Mouse (Mus musculus): ENCODE data around the gene C3. TPM values are rescaled to one million over a fixed set of nuclear protein-coding genes. Genes with fewer than 3 reads are reported as not detected.

The C3 gene
- polyA plus RNA-seq, 1 experiment from 2014 or later = 0.19 TPM

- Histone ChIP-seq H3K9me3 (ENCODE audit: control insufficient read depth, low read length) (no peaks in the 10 kb centered on the region), H3K27me3 (ENCODE audit: control insufficient read depth, insufficient read depth, low read length) (no peaks in the 10 kb centered on the region), H3K36me3 (ENCODE audit: control insufficient read depth, insufficient read depth, low read length) (no peaks in the 10 kb centered on the region), H3K4me1 (ENCODE audit: control insufficient read depth, insufficient read depth, low read length) (peaks cover 18% of the 10 kb centered on the region), H3K4me2 (peak overlapping the region; percentile 91), H3K9ac (ENCODE audit: low read length) (peak overlapping the region; percentile 81), H3K27ac (ENCODE audit: low read depth, low read length) (peak overlapping the region; percentile 89), H3K4me3 (ENCODE audit: low read depth, low read length) (peak overlapping the region; percentile 69)
- WGBS = under 1% methylated on average over 46 of the region's 46 CpGs
- ATAC-seq (ENCODE audit: low FRiP score) (peak; percentile 92), DNase-seq (ENCODE audit: low spot score, missing footprints) (peak; percentile 98)
Measured at GRCm38 (mm10) chr17:57247393-57248200, 19.7 kb upstream of the C3 start.

GRCm38 (mm10) chr17:57246663-57247392 is 18.9 kb upstream of the C3 start:
- ATAC-seq (ENCODE audit: low FRiP score) (peak; percentile 5; the same call in 1 of the 2 replicates), DNase-seq (ENCODE audit: low spot score, missing footprints) (no peak)
- H3K4me1 ChIP-seq (ENCODE audit: control insufficient read depth, insufficient read depth, low read length) = peaks cover 18% of the 10 kb centered on the region
- 4% methylated on average over 18 of the region's 18 CpGs for WGBS
- H3K4me3 ChIP-seq (ENCODE audit: low read depth, low read length) = peak overlapping the region; percentile 69
- H3K4me2 ChIP-seq = peak overlapping the region; percentile 73
- H3K9me3 ChIP-seq (ENCODE audit: control insufficient read depth, low read length) = no peaks in the 10 kb centered on the region
- no peaks in the 10 kb centered on the region for H3K27me3 ChIP-seq (ENCODE audit: control insufficient read depth, insufficient read depth, low read length)
- peak overlapping the region; percentile 81 for H3K9ac ChIP-seq (ENCODE audit: low read length)
- H3K27ac ChIP-seq (ENCODE audit: low read depth, low read length) = peak overlapping the region; percentile 89
- H3K36me3 ChIP-seq (ENCODE audit: control insufficient read depth, insufficient read depth, low read length) = no peaks in the 10 kb centered on the region

- no peak for ATAC-seq (ENCODE audit: low FRiP score)
- 91% methylated on average over 10 of the region's 10 CpGs for WGBS
- H3K9me3 ChIP-seq (ENCODE audit: control insufficient read depth, low read length) = no peaks in the 10 kb centered on the region
- no peaks in the 10 kb centered on the region for H3K36me3 ChIP-seq (ENCODE audit: control insufficient read depth, insufficient read depth, low read length)
- H3K4me1 ChIP-seq (ENCODE audit: control insufficient read depth, insufficient read depth, low read length) = peaks cover 14% of the 10 kb centered on the region
- no peak overlapping the region for H3K27ac ChIP-seq (ENCODE audit: low read depth, low read length)
- no peak overlapping the region for H3K4me2 ChIP-seq
- no peak overlapping the region for H3K9ac ChIP-seq (ENCODE audit: low read length)
- no peak for DNase-seq (ENCODE audit: low spot score, missing footprints)
- H3K4me3 ChIP-seq (ENCODE audit: low read depth, low read length) = no peak overlapping the region
- H3K27me3 ChIP-seq (ENCODE audit: control insufficient read depth, insufficient read depth, low read length) = no peaks in the 10 kb centered on the region
Measured at GRCm38 (mm10) chr17:57245311-57245929, 17.5 kb upstream of the C3 start.

GRCm38 (mm10) chr17:57243650-57244370 is 15.9 kb upstream of the C3 start:
- Histone ChIP-seq H3K4me3 (ENCODE audit: low read depth, low read length) (no peak overlapping the region), H3K9ac (ENCODE audit: low read length) (no peak overlapping the region), H3K36me3 (ENCODE audit: control insufficient read depth, insufficient read depth, low read length) (no peaks in the 10 kb centered on the region), H3K9me3 (ENCODE audit: control insufficient read depth, low read length) (no peaks in the 10 kb centered on the region), H3K27me3 (ENCODE audit: control insufficient read depth, insufficient read depth, low read length) (no peaks in the 10 kb centered on the region), H3K27ac (ENCODE audit: low read depth, low read length) (no peak overlapping the region), H3K4me1 (ENCODE audit: control insufficient read depth, insufficient read depth, low read length) (peaks cover 10% of the 10 kb centered on the region), H3K4me2 (no peak overlapping the region)
- WGBS = 80% methylated on average over 10 of the region's 10 CpGs
- ATAC-seq (ENCODE audit: low FRiP score) (no peak), DNase-seq (ENCODE audit: low spot score, missing footprints) (no peak)

- Histone ChIP-seq H3K4me2 (no peak overlapping the region), H3K9me3 (ENCODE audit: control insufficient read depth, low read length) (no peaks in the 10 kb centered on the region), H3K4me3 (ENCODE audit: low read depth, low read length) (no peak overlapping the region), H3K27me3 (ENCODE audit: control insufficient read depth, insufficient read depth, low read length) (no peaks in the 10 kb centered on the region), H3K9ac (ENCODE audit: low read length) (no peak overlapping the region), H3K36me3 (ENCODE audit: control insufficient read depth, insufficient read depth, low read length) (no peaks in the 10 kb centered on the region; the same call in 1 of the 2 replicates), H3K27ac (ENCODE audit: low read depth, low read length) (no peak overlapping the region), H3K4me1 (ENCODE audit: control insufficient read depth, insufficient read depth, low read length) (no peaks in the 10 kb centered on the region)
- ATAC-seq (ENCODE audit: low FRiP score) = no peak
- no peak for DNase-seq (ENCODE audit: low spot score, missing footprints)
- WGBS = 97% methylated on average over 9 of the region's 9 CpGs
Measured at GRCm38 (mm10) chr17:57237181-57237580, 9.2 kb upstream of the C3 start.

- H3K27ac ChIP-seq (ENCODE audit: low read depth, low read length) = no peak overlapping the region
- H3K4me2 ChIP-seq = no peak overlapping the region
- no peak overlapping the region for H3K9ac ChIP-seq (ENCODE audit: low read length)
- ATAC-seq (ENCODE audit: low FRiP score) = peak; percentile 22; the same call in 1 of the 2 replicates
- no peak for DNase-seq (ENCODE audit: low spot score, missing footprints)
- H3K36me3 ChIP-seq (ENCODE audit: control insufficient read depth, insufficient read depth, low read length) = no peaks in the 10 kb centered on the region; the same call in 1 of the 2 replicates
- H3K27me3 ChIP-seq (ENCODE audit: control insufficient read depth, insufficient read depth, low read length) = no peaks in the 10 kb centered on the region
- no peaks in the 10 kb centered on the region for H3K9me3 ChIP-seq (ENCODE audit: control insufficient read depth, low read length)
- no peak overlapping the region for H3K4me3 ChIP-seq (ENCODE audit: low read depth, low read length)
- 85% methylated on average over 5 of the region's 5 CpGs for WGBS
- H3K4me1 ChIP-seq (ENCODE audit: control insufficient read depth, insufficient read depth, low read length) = no peaks in the 10 kb centered on the region
Measured at GRCm38 (mm10) chr17:57235803-57236202, 7.9 kb upstream of the C3 start.

- no peaks in the 10 kb centered on the region for H3K4me1 ChIP-seq (ENCODE audit: control insufficient read depth, insufficient read depth, low read length)
- H3K9ac ChIP-seq (ENCODE audit: low read length) = no peak overlapping the region
- DNase-seq (ENCODE audit: low spot score, missing footprints) = no peak
- no peak for ATAC-seq (ENCODE audit: low FRiP score)
- H3K27me3 ChIP-seq (ENCODE audit: control insufficient read depth, insufficient read depth, low read length) = no peaks in the 10 kb centered on the region
- no peaks in the 10 kb centered on the region; the same call in 1 of the 2 replicates for H3K36me3 ChIP-seq (ENCODE audit: control insufficient read depth, insufficient read depth, low read length)
- H3K4me3 ChIP-seq (ENCODE audit: low read depth, low read length) = no peak overlapping the region
- 85% methylated on average over 12 of the region's 12 CpGs for WGBS
- no peaks in the 10 kb centered on the region for H3K9me3 ChIP-seq (ENCODE audit: control insufficient read depth, low read length)
- H3K4me2 ChIP-seq = no peak overlapping the region
- H3K27ac ChIP-seq (ENCODE audit: low read depth, low read length) = no peak overlapping the region
Measured at GRCm38 (mm10) chr17:57234254-57234928, 6.5 kb upstream of the C3 start.

- 65% methylated on average over 7 of the region's 7 CpGs for WGBS
- DNase-seq (ENCODE audit: low spot score, missing footprints) = no peak
- Histone ChIP-seq H3K4me2 (no peak overlapping the region), H3K4me1 (ENCODE audit: control insufficient read depth, insufficient read depth, low read length) (no peaks in the 10 kb centered on the region), H3K4me3 (ENCODE audit: low read depth, low read length) (no peak overlapping the region), H3K27me3 (ENCODE audit: control insufficient read depth, insufficient read depth, low read length) (no peaks in the 10 kb centered on the region), H3K27ac (ENCODE audit: low read depth, low read length) (no peak overlapping the region), H3K9ac (ENCODE audit: low read length) (no peak overlapping the region), H3K9me3 (ENCODE audit: control insufficient read depth, low read length) (no peaks in the 10 kb centered on the region), H3K36me3 (ENCODE audit: control insufficient read depth, insufficient read depth, low read length) (no peaks in the 10 kb centered on the region; the same call in 1 of the 2 replicates)
- ATAC-seq (ENCODE audit: low FRiP score) = no peak; the same call in 1 of the 2 replicates
Measured at GRCm38 (mm10) chr17:57233038-57233437, 5.1 kb upstream of the C3 start.

Data from midbrain, embryonic 11.5 days (tissue).